Mouse (Mus musculus): ENCODE data around the gene Mylk. TPM values are rescaled to one million over a fixed set of nuclear protein-coding genes. Genes with fewer than 3 reads are reported as not detected.

The Mylk gene
- polyA plus RNA-seq, 1 experiment from 2014 or later = 8.5 TPM

DNA sequence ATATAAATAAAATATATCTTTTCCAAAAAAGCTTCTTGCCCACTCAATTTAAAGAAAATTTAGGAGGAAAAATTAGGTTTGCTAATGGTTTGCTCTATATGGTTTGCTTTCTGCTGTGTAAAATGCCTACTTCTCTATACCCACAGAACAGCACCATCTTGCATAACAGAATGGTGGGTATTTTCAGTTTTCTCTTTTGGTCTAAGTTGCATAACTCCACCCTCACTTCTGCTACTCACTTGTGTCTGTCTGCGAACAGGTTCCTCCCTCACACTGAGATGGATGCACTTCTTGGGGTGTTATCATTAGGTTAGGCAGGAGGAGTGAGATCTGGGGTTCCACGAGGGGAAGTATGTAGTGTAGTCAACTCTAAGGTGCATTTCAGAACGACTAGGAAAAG lies 68.6 kb downstream of the Mylk start:
- Histone ChIP-seq H3K4me3 (no peak overlapping the region), H3K36me3 (peaks cover 10% of the 10 kb centered on the region; the same call in 1 of the 2 replicates), H3K4me1 (peaks cover 19% of the 10 kb centered on the region), H3K27me3 (ENCODE audit: low read depth, poor library complexity, severe bottlenecking) (peaks cover 10% of the 10 kb centered on the region; the same call in 1 of the 2 replicates), H3K9me3 (replicated peaks) (no peaks in the 10 kb centered on the region), H3K27ac (replicated peaks) (no peak overlapping the region)
- WGBS = 84% methylated on average over 3 of the region's 3 CpGs
- DNase-seq (ENCODE audit: low spot score) = no peak

DNA sequence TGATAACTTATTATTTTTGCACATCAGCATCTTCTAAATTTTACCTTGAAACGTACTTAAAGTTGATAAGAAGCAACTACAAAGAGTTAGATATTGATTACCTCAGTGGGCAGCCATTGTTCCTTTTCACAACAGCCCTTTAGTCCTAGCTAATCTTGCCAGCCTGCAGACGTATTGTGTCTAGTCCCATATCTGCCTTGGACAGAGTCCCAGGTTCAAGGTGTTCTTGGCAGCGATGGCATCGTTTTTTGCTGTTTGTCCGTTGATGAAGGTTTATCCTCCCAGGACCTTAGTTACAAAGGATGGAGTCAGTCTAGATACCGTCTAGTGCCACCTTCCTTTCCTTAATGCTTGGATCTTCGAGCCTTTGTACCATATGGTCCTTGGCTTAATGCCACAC lies 69.6 kb downstream of the Mylk start:
- Histone ChIP-seq H3K27me3 (ENCODE audit: low read depth, poor library complexity, severe bottlenecking) (no peaks in the 10 kb centered on the region), H3K27ac (replicated peaks) (no peak overlapping the region), H3K4me3 (no peak overlapping the region), H3K36me3 (peaks cover 10% of the 10 kb centered on the region; the same call in 1 of the 2 replicates), H3K4me1 (peaks cover 9% of the 10 kb centered on the region; the same call in 1 of the 2 replicates), H3K9me3 (replicated peaks) (no peaks in the 10 kb centered on the region)
- DNase-seq (ENCODE audit: low spot score) = no peak
- 88% methylated on average over 7 of the region's 7 CpGs for WGBS

- Histone ChIP-seq H3K4me3 (no peak overlapping the region), H3K27ac (replicated peaks) (no peak overlapping the region), H3K4me1 (peaks cover 9% of the 10 kb centered on the region; the same call in 1 of the 2 replicates), H3K9me3 (replicated peaks) (no peaks in the 10 kb centered on the region), H3K36me3 (no peaks in the 10 kb centered on the region), H3K27me3 (ENCODE audit: low read depth, poor library complexity, severe bottlenecking) (no peaks in the 10 kb centered on the region)
- WGBS = 92% methylated on average over 7 of the region's 7 CpGs
- DNase-seq (ENCODE audit: low spot score) = no peak
Measured at GRCm38 (mm10) chr16:34816548-34816947, 71.5 kb downstream of the Mylk start.

GRCm38 (mm10) chr16:34825111-34825744 lies 80.2 kb downstream of the Mylk start:
- H3K4me1 ChIP-seq = no peaks in the 10 kb centered on the region
- no peak overlapping the region for H3K4me3 ChIP-seq
- WGBS = 88% methylated on average over 7 of the region's 7 CpGs
- H3K27me3 ChIP-seq (ENCODE audit: low read depth, poor library complexity, severe bottlenecking) = no peaks in the 10 kb centered on the region
- no peak for DNase-seq (ENCODE audit: low spot score)
- no peaks in the 10 kb centered on the region for H3K9me3 ChIP-seq (replicated peaks)
- H3K36me3 ChIP-seq = peaks cover 11% of the 10 kb centered on the region; the same call in 1 of the 2 replicates
- no peak overlapping the region for H3K27ac ChIP-seq (replicated peaks)

GRCm38 (mm10) chr16:34834477-34834876 lies 89.5 kb downstream of the Mylk start:
- no peaks in the 10 kb centered on the region for H3K36me3 ChIP-seq
- no peaks in the 10 kb centered on the region for H3K4me1 ChIP-seq
- no peak overlapping the region for H3K27ac ChIP-seq (replicated peaks)
- H3K9me3 ChIP-seq (replicated peaks) = no peaks in the 10 kb centered on the region
- no peak overlapping the region for H3K4me3 ChIP-seq
- 78% methylated on average over 1 of the region's 1 CpGs for WGBS
- no peaks in the 10 kb centered on the region for H3K27me3 ChIP-seq (ENCODE audit: low read depth, poor library complexity, severe bottlenecking)
- no peak for DNase-seq (ENCODE audit: low spot score)

GRCm38 (mm10) chr16:34839004-34839703 lies 94.1 kb downstream of the Mylk start:
- 89% methylated on average over 7 of the region's 7 CpGs for WGBS
- no peak for DNase-seq (ENCODE audit: low spot score)
- Histone ChIP-seq H3K36me3 (peaks cover 9% of the 10 kb centered on the region; the same call in 1 of the 2 replicates), H3K4me3 (no peak overlapping the region), H3K27ac (replicated peaks) (no peak overlapping the region), H3K27me3 (ENCODE audit: low read depth, poor library complexity, severe bottlenecking) (no peaks in the 10 kb centered on the region), H3K4me1 (no peaks in the 10 kb centered on the region), H3K9me3 (replicated peaks) (peaks cover 3% of the 10 kb centered on the region; the same call in 1 of the 2 replicates)

- DNase-seq (ENCODE audit: low spot score) = no peak
- H3K4me3 ChIP-seq = no peak overlapping the region
- H3K36me3 ChIP-seq = peaks cover 9% of the 10 kb centered on the region; the same call in 1 of the 2 replicates
- H3K9me3 ChIP-seq (replicated peaks) = peaks cover 3% of the 10 kb centered on the region; the same call in 1 of the 2 replicates
- H3K4me1 ChIP-seq = peaks cover 5% of the 10 kb centered on the region
- no peaks in the 10 kb centered on the region for H3K27me3 ChIP-seq (ENCODE audit: low read depth, poor library complexity, severe bottlenecking)
- 91% methylated on average over 7 of the region's 7 CpGs for WGBS
- no peak overlapping the region for H3K27ac ChIP-seq (replicated peaks)
Measured at GRCm38 (mm10) chr16:34839704-34840331, 94.8 kb downstream of the Mylk start.

DNA sequence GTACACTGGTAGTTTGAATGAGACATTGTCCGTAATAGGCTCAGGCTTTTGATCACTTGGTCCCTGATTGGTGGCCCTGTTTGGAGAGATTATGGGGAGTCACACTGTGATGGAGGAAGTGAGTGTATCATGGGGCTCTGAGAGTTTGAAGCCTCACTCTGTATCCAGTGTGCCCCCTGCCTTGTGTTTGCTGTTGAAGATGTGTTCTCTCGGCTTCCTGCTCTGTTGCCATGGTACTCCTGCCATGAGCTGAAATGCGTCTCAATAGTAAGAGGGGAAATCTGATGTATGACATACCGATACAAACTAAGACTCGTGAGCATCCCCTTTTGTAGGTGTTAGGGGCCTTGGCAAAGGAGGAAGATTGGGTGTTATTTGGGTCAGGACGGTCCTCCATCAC lies 99.8 kb downstream of the Mylk start:
- 74% methylated on average over 6 of the region's 6 CpGs for WGBS

DNA sequence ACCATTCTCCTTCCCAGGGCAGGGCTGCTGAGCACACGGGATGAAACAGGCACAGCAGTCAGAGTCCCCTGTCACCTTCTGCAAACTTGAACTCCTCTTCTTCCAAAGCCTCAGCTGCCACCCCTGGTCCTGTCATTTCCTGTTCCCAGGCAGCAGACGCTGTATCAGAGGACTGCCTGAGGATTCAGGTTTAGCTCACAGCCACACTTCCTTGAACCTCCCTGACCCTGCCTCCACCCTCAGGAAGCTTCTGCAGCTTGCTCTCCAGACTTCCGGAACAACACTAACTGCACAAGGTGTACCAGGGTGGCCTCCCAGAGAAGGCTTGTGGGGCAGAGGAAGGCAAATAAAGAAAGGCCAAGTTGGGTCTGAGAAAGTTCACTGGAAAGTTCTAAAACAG lies 102.6 kb downstream of the Mylk start:
- no peak overlapping the region for H3K4me3 ChIP-seq
- 78% methylated on average over 3 of the region's 3 CpGs for WGBS
- no peak for DNase-seq (ENCODE audit: low spot score)
- H3K4me1 ChIP-seq = peaks cover 12% of the 10 kb centered on the region
- H3K36me3 ChIP-seq = no peaks in the 10 kb centered on the region
- H3K27ac ChIP-seq (replicated peaks) = no peak overlapping the region
- H3K27me3 ChIP-seq (ENCODE audit: low read depth, poor library complexity, severe bottlenecking) = no peaks in the 10 kb centered on the region
- H3K9me3 ChIP-seq (replicated peaks) = no peaks in the 10 kb centered on the region

More for the DNA sequence above, 99.8 kb downstream of the Mylk start:
- no peak for DNase-seq (ENCODE audit: low spot score)
- H3K27ac ChIP-seq (replicated peaks) = no peak overlapping the region
- H3K27me3 ChIP-seq (ENCODE audit: low read depth, poor library complexity, severe bottlenecking) = no peaks in the 10 kb centered on the region
- H3K9me3 ChIP-seq (replicated peaks) = peaks cover 3% of the 10 kb centered on the region; the same call in 1 of the 2 replicates
- H3K36me3 ChIP-seq = peaks cover 9% of the 10 kb centered on the region; the same call in 1 of the 2 replicates
- peaks cover 12% of the 10 kb centered on the region for H3K4me1 ChIP-seq
- no peak overlapping the region for H3K4me3 ChIP-seq

DNA sequence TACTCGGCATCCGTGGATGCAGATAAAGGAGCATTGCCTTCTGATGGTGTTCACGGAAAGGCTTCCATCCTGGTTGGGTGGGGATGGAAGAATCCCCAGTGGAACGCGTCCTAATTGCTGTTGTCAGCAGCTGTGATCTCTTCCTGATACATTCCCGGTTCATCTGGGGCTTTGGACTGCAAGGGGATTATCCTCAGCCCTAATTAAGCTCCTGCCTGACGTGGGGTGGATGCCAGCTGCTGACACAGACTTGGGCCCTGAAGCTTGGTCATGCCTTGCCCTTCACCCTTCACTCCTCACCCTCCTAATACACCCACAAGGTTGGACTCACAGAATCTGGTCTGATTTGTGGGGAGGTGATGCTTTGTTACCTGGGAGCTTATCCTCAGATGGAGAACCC lies 109.1 kb downstream of the Mylk start:
- 67% methylated on average over 7 of the region's 7 CpGs for WGBS
- H3K9me3 ChIP-seq (replicated peaks) = no peaks in the 10 kb centered on the region
- no peak for DNase-seq (ENCODE audit: low spot score)
- peaks cover 8% of the 10 kb centered on the region; the same call in 1 of the 2 replicates for H3K4me1 ChIP-seq
- H3K36me3 ChIP-seq = no peaks in the 10 kb centered on the region
- H3K4me3 ChIP-seq = no peak overlapping the region
- H3K27ac ChIP-seq (replicated peaks) = no peak overlapping the region
- no peaks in the 10 kb centered on the region for H3K27me3 ChIP-seq (ENCODE audit: low read depth, poor library complexity, severe bottlenecking)

DNA sequence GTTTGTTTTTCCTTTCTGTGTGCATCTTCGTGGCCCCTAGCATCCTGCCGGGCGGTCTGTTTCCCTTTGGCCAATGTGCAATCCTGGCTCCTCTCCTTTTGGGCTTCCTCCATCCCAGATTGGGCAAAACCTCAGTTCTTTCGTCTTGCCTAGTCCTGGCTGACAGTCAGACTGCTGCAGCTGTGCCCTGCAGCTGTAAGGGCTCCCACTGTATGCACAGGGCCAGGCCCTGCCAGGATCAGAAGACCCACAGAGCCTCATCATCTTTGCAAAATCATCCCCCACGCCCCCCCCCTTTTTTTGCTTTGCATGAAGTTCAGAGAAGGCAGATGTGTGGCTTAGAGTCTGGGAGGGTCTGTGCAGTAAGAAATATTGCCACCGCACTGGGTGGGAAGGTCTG lies 110.1 kb downstream of the Mylk start:
- Histone ChIP-seq H3K27ac (replicated peaks) (no peak overlapping the region), H3K9me3 (replicated peaks) (no peaks in the 10 kb centered on the region), H3K4me3 (no peak overlapping the region), H3K4me1 (peaks cover 8% of the 10 kb centered on the region; the same call in 1 of the 2 replicates), H3K27me3 (ENCODE audit: low read depth, poor library complexity, severe bottlenecking) (no peaks in the 10 kb centered on the region), H3K36me3 (no peaks in the 10 kb centered on the region)
- DNase-seq (ENCODE audit: low spot score) = no peak
- WGBS = 81% methylated on average over 6 of the region's 6 CpGs

GRCm38 (mm10) chr16:34855751-34856150 lies 110.7 kb downstream of the Mylk start:
- Histone ChIP-seq H3K27me3 (ENCODE audit: low read depth, poor library complexity, severe bottlenecking) (no peaks in the 10 kb centered on the region), H3K27ac (replicated peaks) (no peak overlapping the region), H3K4me3 (no peak overlapping the region), H3K4me1 (peaks cover 8% of the 10 kb centered on the region; the same call in 1 of the 2 replicates), H3K9me3 (replicated peaks) (no peaks in the 10 kb centered on the region), H3K36me3 (no peaks in the 10 kb centered on the region; the same call in 1 of the 2 replicates)
- 84% methylated on average over 2 of the region's 2 CpGs for WGBS
- DNase-seq (ENCODE audit: low spot score) = no peak

Data from midbrain, embryonic 10.5 days (tissue).